Mouse (Mus musculus) layer of hippocampus, postnatal 10 days (tissue): Measurements from ENCODE around the gene Slc8a2. TPM values are rescaled to one million over a fixed set of nuclear protein-coding genes. Genes with fewer than 3 reads are reported as not detected.

ENCODE experiments used
- DNase-seq, 2 experiments: peaks; one replicate each; pipeline ENCODE4 v3.0.0; 2021; ENCODE audit warnings: low spot score in 2 of 2
- total RNA-seq, 2 experiments: library from RNA; stranded (reverse); gene quantifications; 2 replicates each; pipeline ENCODE4 v1.2.3; 2021

Slc8a2 gene
- total RNA-seq, 2 experiments from 2014 or later = 282 to 292 TPM

DNA sequence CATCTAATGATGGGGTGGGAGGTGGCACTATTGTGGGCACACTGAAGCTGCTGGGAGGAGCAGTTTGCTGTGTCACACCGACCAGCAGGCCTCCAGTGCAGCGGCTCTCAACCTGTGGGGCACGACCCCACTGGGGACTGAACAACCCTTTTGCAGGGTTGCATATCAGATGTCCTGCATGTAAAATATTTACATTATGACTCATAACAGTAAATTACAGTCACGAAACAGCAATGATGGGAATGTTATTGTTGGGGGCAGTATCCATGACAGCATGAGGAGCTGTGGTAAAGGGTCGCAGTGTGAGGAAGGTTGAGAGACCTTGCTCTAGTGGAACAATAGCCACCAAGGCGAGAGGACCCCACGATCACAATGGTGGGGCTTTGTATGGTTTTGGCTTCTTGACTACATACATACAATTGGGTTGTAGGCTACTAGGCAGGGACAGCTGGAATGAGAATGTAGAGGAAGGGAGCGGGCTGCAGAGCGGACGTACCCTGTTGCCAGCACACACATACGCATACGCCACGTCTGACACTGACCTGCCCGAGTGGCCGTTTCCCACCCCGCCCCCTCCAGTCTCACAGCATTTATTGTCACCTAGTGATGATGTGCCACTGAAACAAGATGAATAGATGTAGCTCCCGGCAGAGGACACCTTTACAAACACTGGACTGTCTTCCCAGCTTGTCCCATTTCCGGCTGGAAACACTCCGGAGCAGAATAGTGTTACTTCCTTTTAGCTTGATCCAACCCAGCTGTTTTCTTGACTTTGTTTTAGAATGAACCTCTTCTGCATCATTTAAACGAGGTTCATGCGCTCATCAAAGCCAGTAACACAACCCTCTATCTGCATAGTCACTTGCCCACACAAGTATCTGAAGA, 79.4 kb downstream of the Slc8a2 start:
- DNase-seq = no peak

Other genes starting within 250 kb of the Slc8a2 start
- not detected for gene Crx, start 249.9 kb upstream of the Slc8a2 start, total RNA-seq
- under 1 TPM in 1 of 2 experiments, not detected in 1; 0.23 TPM for gene Crxos, start 247.2 kb upstream of the Slc8a2 start, total RNA-seq
- gene Selenow, start 207.4 kb upstream of the Slc8a2 start, total RNA-seq = 1,000 to 10,000 TPM; 1,327 to 1,522 TPM
- 100 to 1,000 TPM; 126 to 135 TPM for gene Nop53, start 183.8 kb upstream of the Slc8a2 start, total RNA-seq
- gene Ehd2, start 162.3 kb upstream of the Slc8a2 start, total RNA-seq = 10 to 100 TPM in 1 of 2 experiments, 1 to 10 TPM in 1; 8.6 to 14.0 TPM
- gene Bicra, start 81.9 kb upstream of the Slc8a2 start, total RNA-seq = 10 to 100 TPM; 19.3 to 21.1 TPM
- under 1 TPM; 0.40 to 0.43 TPM for gene Zfp541, start 68.0 kb upstream of the Slc8a2 start, total RNA-seq
- gene Napa, start 31.4 kb upstream of the Slc8a2 start, total RNA-seq = 100 to 1,000 TPM; 191 to 195 TPM
- 10 to 100 TPM; 33.3 to 39.1 TPM for gene Kptn, start 9.9 kb upstream of the Slc8a2 start, total RNA-seq
- gene Meis3, start 45.3 kb downstream of the Slc8a2 start, total RNA-seq = 10 to 100 TPM; 36.2 to 41.5 TPM
- gene Dhx34, start 92.2 kb downstream of the Slc8a2 start, total RNA-seq = 10 to 100 TPM; 10.8 to 11.3 TPM
- under 1 TPM; 0.33 to 0.37 TPM for gene C5ar2, start 114.3 kb downstream of the Slc8a2 start, total RNA-seq
- 1 to 10 TPM; 1.1 to 1.3 TPM for gene C5ar1, start 129.7 kb downstream of the Slc8a2 start, total RNA-seq
- gene Inafm1, start 143.8 kb downstream of the Slc8a2 start, total RNA-seq = 10 to 100 TPM; 35.4 to 35.8 TPM
- gene Ccdc9, start 157.0 kb downstream of the Slc8a2 start, total RNA-seq = 10 to 100 TPM; 81.4 to 98.8 TPM
- gene Bbc3, start 178.6 kb downstream of the Slc8a2 start, total RNA-seq = 10 to 100 TPM; 28.0 to 30.0 TPM